Mouse (Mus musculus) stomach, postnatal 0 days (tissue): ENCODE data around the gene Sepsecs. TPM values are rescaled to one million over a fixed set of nuclear protein-coding genes. Genes with fewer than 3 reads are reported as not detected.

Source experiments
- ATAC-seq: fragments of 200-750 bp; cut with Nextera tagmentation; 2 replicates; pipeline ENCODE4 v1.8.0; 2017; ENCODE audit not compliant: low FRiP score, low TSS enrichment
- DNase-seq: peaks from one replicate; pipeline ENCODE4 v3.0.0-alpha.2; 2016; ENCODE audit warnings: low spot score
- H3K27ac ChIP-seq: fragments of 300-500 bp; sonication (generic); replicated peaks from 2 replicates; pipeline ENCODE4 v1.5.1; 2014; ENCODE audit warnings: mild to moderate bottlenecking, control low read depth
- H3K27me3 ChIP-seq: fragments of 300-500 bp; sonication (generic); 2 replicates; pipeline ENCODE4 v1.6.1; 2014; ENCODE audit warnings: low read length; ENCODE audit not compliant: control insufficient read depth, insufficient read depth
- H3K36me3 ChIP-seq: fragments of 300-500 bp; sonication (generic); 2 replicates; pipeline ENCODE4 v1.6.1; 2014; ENCODE audit warnings: low read length, mixed read lengths; ENCODE audit not compliant: control insufficient read depth, insufficient read depth
- H3K4me1 ChIP-seq: fragments of 300-500 bp; sonication (generic); replicated peaks from 2 replicates; pipeline ENCODE4 v1.6.1; 2014; ENCODE audit warnings: antibody characterized with exemption; ENCODE audit not compliant: control insufficient read depth, insufficient read depth
- H3K4me2 ChIP-seq: fragments of 300-500 bp; sonication (generic); replicated peaks from 2 replicates; pipeline ENCODE4 v1.6.1; 2014; ENCODE audit warnings: low read depth, mild to moderate bottlenecking, control low read depth, moderate library complexity
- H3K4me3 ChIP-seq: fragments of 300-500 bp; sonication (generic); 2 replicates; pipeline ENCODE4 v1.5.1; 2014; ENCODE audit warnings: low read depth, low read length, control low read depth
- H3K9ac ChIP-seq: fragments of 300-500 bp; sonication (generic); 2 replicates; pipeline ENCODE4 v1.6.1; 2014; ENCODE audit warnings: mild to moderate bottlenecking, low read length, control low read depth, mixed read lengths
- H3K9me3 ChIP-seq: fragments of 300-500 bp; sonication (generic); 2 replicates; pipeline ENCODE4 v1.6.1; 2016; ENCODE audit warnings: low read length; ENCODE audit not compliant: control insufficient read depth
- CTCF ChIP-seq: IDR thresholded peaks from 2 replicates; pipeline ENCODE4 v1.5.1; 2016; ENCODE audit warnings: antibody characterized with exemption, low read depth, mild to moderate bottlenecking, moderate library complexity
- EP300 ChIP-seq: optimal IDR thresholded peaks from 2 replicates; pipeline ENCODE3; 2016; ENCODE audit warnings: antibody characterized with exemption
- WGBS: fragments of 180-500 bp; shearing (Covaris S2); extraction: QIAGEN DNeasy Blood & Tissue Kit; methylation state at CpG from one replicate; pipeline ENCODE4 v1.1.7; 2014; 5-methylcytosine and 5-hydroxymethylcytosine counted together
- polyA plus RNA-seq: library from polyadenylated mRNA; unstranded; fragments of >200 nt; fragmentation: Nextera tagmentation; extraction: Ambion mirVana; gene quantifications from 2 replicates; pipeline ENCODE4 v1.2.1, GENCODE M21; 2015

Sepsecs gene
- polyA plus RNA-seq, 1 experiment from 2014 or later = 6.1 TPM

DNA sequence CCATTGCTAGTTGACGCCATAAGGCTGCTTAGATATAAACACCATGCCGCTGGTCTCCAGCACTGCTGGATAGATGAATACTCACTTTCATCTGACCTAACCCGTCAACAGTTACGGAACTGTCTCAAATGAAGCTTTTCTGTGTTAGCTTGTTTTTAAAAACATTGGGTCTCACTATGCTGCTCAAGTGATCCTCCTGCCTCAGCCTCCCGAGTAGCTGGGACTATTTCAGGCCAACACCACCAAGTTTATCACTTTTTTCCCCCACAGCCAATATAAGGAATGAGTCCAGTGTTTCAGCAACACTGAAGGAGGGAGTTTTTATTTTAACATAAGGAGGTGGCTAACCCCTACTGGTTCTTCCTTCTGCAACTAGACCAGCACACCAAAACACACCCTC is 14.5 kb downstream of the Sepsecs start:
- WGBS = 87% methylated on average over 5 of the region's 5 CpGs
- no peak for DNase-seq
- no peak overlapping the region for H3K4me2 ChIP-seq
- H3K4me3 ChIP-seq = no peak overlapping the region
- ATAC-seq = no peak
- H3K9ac ChIP-seq = no peak overlapping the region
- no peaks in the 10 kb centered on the region for H3K27me3 ChIP-seq
- H3K36me3 ChIP-seq = peaks cover 2% of the 10 kb centered on the region; the same call in 1 of the 2 replicates
- no peaks in the 10 kb centered on the region for H3K9me3 ChIP-seq
- TF ChIP-seq CTCF (no peak), EP300 (no peak)
- no peak overlapping the region for H3K27ac ChIP-seq
- H3K4me1 ChIP-seq = no peaks in the 10 kb centered on the region

DNA sequence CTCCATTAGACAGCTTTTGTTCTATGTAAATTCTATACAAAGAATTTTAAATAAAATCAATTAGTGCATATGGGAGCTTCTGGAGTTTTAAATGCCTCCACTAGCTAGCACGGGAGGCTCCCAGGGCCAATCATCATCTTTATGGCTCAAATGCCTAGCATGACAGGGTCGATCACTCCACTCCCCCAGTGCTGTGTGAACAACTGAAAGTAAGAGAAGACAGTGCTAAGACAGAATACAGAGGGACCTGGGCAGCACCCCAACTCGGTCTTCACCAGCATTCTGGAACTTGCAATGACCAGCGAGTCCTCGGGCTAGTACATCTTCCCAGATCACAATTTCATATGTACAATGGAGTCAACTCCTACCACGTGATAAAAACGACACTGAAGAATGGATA is 16.9 kb downstream of the Sepsecs start:
- Histone ChIP-seq H3K9me3 (no peaks in the 10 kb centered on the region), H3K27me3 (no peaks in the 10 kb centered on the region), H3K4me3 (no peak overlapping the region), H3K9ac (no peak overlapping the region), H3K27ac (no peak overlapping the region), H3K36me3 (no peaks in the 10 kb centered on the region; the same call in 1 of the 2 replicates), H3K4me2 (no peak overlapping the region), H3K4me1 (no peaks in the 10 kb centered on the region)
- no peak for ATAC-seq
- no peak for DNase-seq
- 90% methylated on average over 7 of the region's 7 CpGs for WGBS
- TF ChIP-seq EP300 (no peak), CTCF (no peak)

DNA sequence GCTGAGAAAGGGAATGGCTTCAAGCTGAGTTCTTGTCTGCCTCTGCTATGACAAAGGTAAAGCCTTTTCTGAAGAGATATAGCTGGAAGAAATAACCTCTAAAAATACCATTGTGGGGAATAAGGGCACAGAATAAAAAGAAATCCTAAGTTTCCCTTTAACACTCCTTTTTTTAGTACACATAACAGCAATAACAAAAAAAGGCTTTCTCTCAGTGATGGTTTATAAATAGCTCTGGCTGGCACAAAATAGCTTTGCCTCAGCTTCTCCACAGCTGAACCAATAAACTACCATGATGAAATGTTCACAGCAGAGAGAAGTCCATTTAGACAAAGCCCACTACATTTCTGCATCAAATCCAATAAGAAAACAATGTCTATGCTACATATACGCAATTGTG is 17.4 kb downstream of the Sepsecs start:
- no peak overlapping the region for H3K4me2 ChIP-seq
- no peak overlapping the region for H3K4me3 ChIP-seq
- no peaks in the 10 kb centered on the region for H3K27me3 ChIP-seq
- H3K27ac ChIP-seq = no peak overlapping the region
- no peak overlapping the region for H3K9ac ChIP-seq
- 88% methylated on average over 1 of the region's 1 CpGs for WGBS
- TF ChIP-seq EP300 = no peak
- ATAC-seq = no peak
- peaks cover under 1% of the 10 kb centered on the region; the same call in 1 of the 2 replicates for H3K36me3 ChIP-seq
- DNase-seq = no peak
- H3K9me3 ChIP-seq = no peaks in the 10 kb centered on the region
- H3K4me1 ChIP-seq = no peaks in the 10 kb centered on the region

DNA sequence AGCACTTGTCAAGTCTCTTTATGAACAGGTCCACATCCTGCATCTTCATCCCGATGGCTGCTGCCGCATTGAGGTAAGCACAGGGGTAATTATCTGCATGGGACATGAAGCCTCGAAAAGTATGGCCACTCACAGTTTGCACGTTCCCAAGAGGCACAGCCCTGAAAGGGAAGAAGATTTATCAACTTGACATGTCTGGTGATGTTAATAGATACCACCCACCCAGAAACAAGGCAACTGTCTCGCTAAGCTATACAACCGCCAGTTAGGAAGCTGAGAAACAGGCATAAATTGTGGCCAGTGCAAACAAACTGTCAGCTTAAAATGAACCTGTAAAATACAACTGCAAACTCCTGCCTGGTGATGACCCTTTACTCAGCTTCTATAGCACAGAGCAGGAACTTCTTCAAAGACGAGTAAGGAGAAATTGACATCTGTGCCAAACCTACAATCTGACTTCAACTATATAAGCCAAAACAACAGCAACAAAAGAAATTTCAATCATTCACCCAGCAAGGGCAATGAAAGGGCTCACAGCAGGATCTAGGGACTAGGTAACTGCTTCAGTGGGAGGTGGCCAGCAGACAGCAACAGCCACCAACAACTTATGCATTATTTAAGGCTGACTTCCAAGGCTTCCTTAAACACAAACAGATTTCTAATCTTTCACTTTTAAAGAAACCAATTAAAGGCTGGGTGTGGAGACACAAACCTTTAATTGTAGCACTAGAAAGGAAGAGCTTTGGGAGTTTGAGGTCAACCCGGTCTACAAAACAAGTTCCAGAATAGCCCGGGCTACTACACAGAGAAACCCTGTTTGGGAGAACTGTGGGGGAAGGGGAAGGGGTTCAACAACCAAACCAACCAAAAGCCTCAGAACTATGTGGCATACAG is 25.3 kb downstream of the Sepsecs start:
- peaks cover 26% of the 10 kb centered on the region for H3K36me3 ChIP-seq
- ATAC-seq = no peak
- H3K9me3 ChIP-seq = no peaks in the 10 kb centered on the region
- H3K4me2 ChIP-seq = no peak overlapping the region
- DNase-seq = no peak
- no peak overlapping the region for H3K27ac ChIP-seq
- no peaks in the 10 kb centered on the region for H3K27me3 ChIP-seq
- H3K4me3 ChIP-seq = no peak overlapping the region
- H3K9ac ChIP-seq = no peak overlapping the region
- no peaks in the 10 kb centered on the region for H3K4me1 ChIP-seq
- no peak for TF ChIP-seq CTCF
- TF ChIP-seq EP300 = no peak
- WGBS = 39% methylated on average over 9 of the region's 9 CpGs

DNA sequence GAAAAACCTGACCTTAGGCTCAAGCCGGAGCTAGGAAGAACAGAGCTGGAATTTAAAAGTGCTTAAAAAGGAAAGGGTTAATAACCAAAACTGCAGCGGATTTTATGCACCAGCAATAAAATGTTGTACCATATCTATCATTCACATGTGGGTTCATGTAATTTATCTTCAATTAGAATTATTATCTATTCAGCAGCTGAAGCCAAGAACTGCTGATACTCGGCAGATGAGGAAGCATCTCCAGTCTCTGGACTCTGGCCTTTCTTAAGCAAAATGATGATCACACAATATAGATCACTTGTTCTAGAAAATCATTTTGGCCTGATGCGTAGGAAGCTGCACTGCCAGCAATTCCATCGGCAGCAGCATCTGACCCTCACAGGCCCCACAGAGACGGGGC is 27.8 kb downstream of the Sepsecs start:
- Histone ChIP-seq H3K9me3 (no peaks in the 10 kb centered on the region), H3K27ac (no peak overlapping the region), H3K36me3 (peaks cover 22% of the 10 kb centered on the region), H3K9ac (no peak overlapping the region), H3K4me3 (no peak overlapping the region), H3K27me3 (no peaks in the 10 kb centered on the region), H3K4me1 (no peaks in the 10 kb centered on the region), H3K4me2 (no peak overlapping the region)
- no peak for ATAC-seq
- no peak for TF ChIP-seq EP300
- TF ChIP-seq CTCF = no peak
- 94% methylated on average over 6 of the region's 6 CpGs for WGBS
- no peak for DNase-seq

DNA sequence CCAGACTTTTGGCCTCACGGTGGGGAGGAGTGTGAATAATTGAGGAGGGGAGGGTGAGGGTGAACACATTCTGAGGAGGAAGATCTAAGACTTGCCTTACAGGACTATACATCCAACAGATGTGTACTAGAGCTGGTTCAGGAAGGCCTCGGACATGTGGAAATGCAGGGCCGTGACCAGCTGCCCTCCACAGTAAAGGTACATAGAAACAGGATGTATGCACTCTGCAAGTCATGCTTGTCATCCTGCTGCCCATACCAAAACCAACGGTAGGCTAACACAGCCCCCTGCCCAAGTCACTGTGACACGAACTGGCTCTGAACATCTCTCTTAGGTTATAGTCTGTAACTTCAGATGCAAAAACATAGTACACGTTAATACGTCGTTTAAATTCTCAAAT is 30.6 kb downstream of the Sepsecs start:
- no peak overlapping the region for H3K27ac ChIP-seq
- no peaks in the 10 kb centered on the region for H3K27me3 ChIP-seq
- H3K9me3 ChIP-seq = no peaks in the 10 kb centered on the region
- no peaks in the 10 kb centered on the region for H3K4me1 ChIP-seq
- WGBS = 85% methylated on average over 8 of the region's 8 CpGs
- peaks cover 7% of the 10 kb centered on the region for H3K36me3 ChIP-seq
- ATAC-seq (no peak), DNase-seq (no peak)
- no peak overlapping the region for H3K9ac ChIP-seq
- no peak for TF ChIP-seq CTCF
- TF ChIP-seq EP300 = no peak
- H3K4me3 ChIP-seq = no peak overlapping the region
- no peak overlapping the region for H3K4me2 ChIP-seq
